Mouse (Mus musculus) right cerebral cortex, postnatal 4 days (tissue): Measurements from ENCODE around the gene Adgrg1.

Source experiments
- DNase-seq: peaks from one replicate; pipeline ENCODE4 v3.0.0-alpha.2; 2022

Gene Adgrg1

DNA sequence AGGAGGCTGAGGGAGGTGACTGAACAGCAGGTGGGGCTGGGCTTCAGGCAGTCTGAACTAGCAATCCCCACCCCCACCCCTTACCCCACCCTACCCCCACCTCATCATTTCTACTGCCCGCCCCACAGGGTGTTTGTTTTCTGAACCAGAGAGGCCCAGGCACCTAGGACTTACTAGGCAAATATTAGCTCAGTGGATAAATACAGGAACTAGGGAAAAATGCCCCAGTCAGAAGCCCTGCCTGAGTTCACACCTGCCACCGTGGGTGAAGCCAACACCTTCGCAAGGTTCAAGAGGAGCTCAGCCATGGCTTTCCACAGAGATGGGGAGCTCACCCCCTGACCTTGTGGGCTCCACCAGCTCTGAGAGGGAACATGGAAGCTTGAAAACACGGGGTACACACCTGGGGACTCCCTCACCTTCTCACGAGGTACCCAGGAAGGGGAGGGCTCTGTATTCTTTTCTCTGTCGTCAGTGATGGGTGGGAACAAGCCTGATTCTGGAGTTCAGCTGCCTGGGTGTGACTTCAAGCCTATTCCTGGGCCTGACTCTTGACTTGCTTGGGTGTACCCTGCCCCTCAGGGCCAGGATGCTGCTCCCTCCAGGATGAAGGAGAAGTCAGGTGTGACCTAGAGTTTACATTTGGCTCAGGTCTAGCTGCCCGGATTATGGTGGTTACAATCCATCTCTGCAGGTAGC is at the start of gene Adgrg1:
Gene Adgrg1 (plus strand): TSS at position 285 of the 699 bp plus-strand sequence.
- no peak for DNase-seq

- no peak for DNase-seq
These were observed 46.3 kb upstream of the Adgrg1 start for GRCm38 (mm10) chr8:94928227-94928626.

GRCm38 (mm10) chr8:94933918-94934317 is 40.6 kb upstream of the Adgrg1 start:
- DNase-seq: no peak

- no peak for DNase-seq
These were observed 39.4 kb upstream of the Adgrg1 start for GRCm38 (mm10) chr8:94935172-94935571.

DNA sequence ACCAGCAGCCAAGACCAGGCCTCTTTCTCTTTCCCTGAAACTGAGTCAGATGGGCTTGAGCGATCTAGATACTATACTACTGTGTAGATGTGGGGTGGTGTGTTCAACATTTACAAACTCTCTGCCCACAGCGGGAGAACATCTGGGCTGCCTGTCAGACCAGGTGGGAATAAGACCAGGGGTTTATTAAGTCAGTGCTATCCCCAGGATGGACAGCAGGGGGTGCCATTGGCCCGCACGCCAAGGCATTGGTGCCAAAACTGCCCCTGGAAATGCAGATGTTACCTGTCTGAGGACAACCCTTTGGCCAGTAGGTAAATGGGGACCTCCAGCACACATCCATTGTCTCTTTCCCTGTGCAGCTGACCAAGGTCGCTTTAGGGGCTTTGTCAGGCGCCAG is 32.0 kb upstream of the Adgrg1 start:
- DNase-seq: peak; percentile 70

DNA sequence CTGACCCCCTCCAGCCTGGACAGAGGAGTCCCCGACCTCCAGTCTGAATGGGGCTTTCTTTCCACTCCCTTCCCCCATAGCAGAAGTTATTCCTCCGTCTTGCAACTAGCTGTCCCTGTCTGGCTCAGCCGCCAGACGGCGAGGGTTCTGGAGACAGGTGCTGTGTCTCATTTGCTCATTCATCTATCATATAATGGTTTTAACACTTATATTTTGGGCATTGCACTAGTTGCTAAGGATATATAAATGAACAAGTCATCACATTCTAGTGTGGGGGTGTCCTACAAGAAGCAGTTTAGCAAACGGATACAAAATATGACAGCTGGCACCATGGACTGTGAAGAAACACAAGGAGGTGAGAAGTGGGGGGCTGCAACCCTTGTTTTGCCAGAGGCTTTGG is 29.4 kb upstream of the Adgrg1 start:
- peak; percentile 54 for DNase-seq

GRCm38 (mm10) chr8:94948421-94948820 is 26.1 kb upstream of the Adgrg1 start:
- DNase-seq: no peak

- DNase-seq: no peak
These were observed 25.5 kb upstream of the Adgrg1 start for GRCm38 (mm10) chr8:94949010-94949409.

- peak; percentile 57 for DNase-seq
These were observed 24.5 kb upstream of the Adgrg1 start for GRCm38 (mm10) chr8:94950046-94950445.

DNA sequence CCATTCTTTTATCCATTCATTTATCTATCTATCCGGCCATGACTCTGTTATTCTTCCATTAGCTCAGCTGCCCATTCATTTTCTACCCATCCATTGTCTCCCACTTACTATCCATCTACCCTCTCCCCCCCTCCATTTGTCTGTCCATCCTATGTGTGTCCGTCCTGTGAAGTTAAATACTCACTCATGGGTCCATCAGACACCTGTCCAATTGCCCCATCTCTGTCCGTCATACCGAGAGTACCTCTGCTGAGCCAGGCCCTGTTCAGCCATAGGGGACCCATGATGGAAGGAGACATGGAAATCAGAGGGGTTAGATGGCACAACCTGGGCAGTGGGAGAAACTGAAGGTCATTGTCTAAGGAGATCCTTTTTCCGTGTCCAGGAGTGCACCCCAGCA is 24.1 kb upstream of the Adgrg1 start:
- no peak for DNase-seq

GRCm38 (mm10) chr8:94952086-94952485 is 22.5 kb upstream of the Adgrg1 start:
- DNase-seq: no peak

GRCm38 (mm10) chr8:94953624-94954367 is 20.8 kb upstream of the Adgrg1 start:
- DNase-seq: no peak

- peak; percentile 46 for DNase-seq
These were observed 20.2 kb upstream of the Adgrg1 start for GRCm38 (mm10) chr8:94954368-94954737.

GRCm38 (mm10) chr8:94954921-94955758 is 19.4 kb upstream of the Adgrg1 start:
- DNase-seq: peak; percentile 56

- no peak for DNase-seq
These were observed 18.4 kb upstream of the Adgrg1 start for GRCm38 (mm10) chr8:94956078-94956574.

DNA sequence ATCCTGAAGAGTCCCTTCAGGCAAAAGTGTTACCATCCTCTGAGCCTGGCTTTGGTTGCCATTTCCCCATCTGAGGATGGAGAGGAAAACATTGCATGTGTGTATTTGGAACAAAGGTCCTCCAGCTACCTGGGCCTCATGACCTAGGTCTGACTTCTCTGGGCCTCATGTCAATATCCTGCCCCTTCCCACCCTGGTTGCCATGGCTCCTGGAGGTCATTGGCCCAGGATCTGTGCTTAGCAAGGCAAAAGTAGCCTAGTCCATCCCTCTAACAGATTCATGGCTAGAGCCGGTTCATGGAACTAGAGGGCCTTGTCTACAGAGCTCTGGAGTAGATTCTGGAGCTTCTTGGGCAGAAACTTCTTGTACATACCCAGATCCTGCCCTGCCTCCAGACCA is 12.3 kb upstream of the Adgrg1 start:
- DNase-seq: no peak

DNA sequence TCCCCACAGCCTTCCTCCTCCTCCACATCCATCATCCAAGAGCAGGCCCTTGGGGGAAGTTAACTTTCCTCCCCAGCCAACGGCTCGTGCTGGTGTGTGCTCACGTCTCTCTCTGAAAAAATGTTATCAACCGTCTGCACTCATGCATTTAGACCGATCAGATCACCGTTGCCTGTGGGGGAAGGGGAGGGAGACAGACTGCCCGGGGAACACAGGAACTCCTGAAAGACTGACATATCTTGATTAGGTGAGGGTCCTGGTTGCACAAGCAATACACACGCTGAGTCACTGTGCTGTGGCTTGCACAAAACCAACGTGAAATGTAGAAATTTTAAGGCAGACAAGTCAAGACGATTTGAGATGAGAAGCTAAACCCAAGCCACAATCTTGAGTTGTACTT is 9.7 kb upstream of the Adgrg1 start:
- DNase-seq: no peak

GRCm38 (mm10) chr8:94966578-94966977 is 8.0 kb upstream of the Adgrg1 start:
- DNase-seq: peak; percentile 49

DNA sequence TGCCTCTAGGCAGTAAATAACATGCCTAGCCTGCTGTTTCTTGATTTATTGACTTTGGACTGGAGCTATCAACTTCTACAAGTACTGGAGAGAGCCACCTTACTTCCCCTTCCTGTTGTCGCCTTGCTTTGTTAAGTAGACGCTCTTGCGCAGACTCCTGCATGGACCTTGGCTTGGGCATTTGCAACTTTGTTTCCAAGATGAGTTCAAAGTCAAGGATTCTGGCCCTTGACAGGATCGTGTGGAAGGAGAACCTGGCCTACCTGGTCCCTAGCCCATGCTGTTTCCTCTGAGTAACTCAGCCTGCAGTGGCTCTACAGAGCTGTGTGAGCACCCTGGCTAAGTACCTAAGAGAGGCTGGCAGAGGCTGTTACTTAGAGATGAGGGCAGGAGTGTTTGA is 7.5 kb upstream of the Adgrg1 start:
- DNase-seq: no peak

GRCm38 (mm10) chr8:94967554-94967953 is 7.0 kb upstream of the Adgrg1 start:
- no peak for DNase-seq

- DNase-seq: no peak
These were observed 1.3 kb upstream of the Adgrg1 start for GRCm38 (mm10) chr8:94973270-94973669.

- no peak for DNase-seq
These were observed 765 bp upstream of the Adgrg1 start for GRCm38 (mm10) chr8:94973786-94974185.

GRCm38 (mm10) chr8:94976651-94977417 is 2.3 kb downstream of the Adgrg1 start:
- no peak for DNase-seq
